Mouse (Mus musculus) ES-Bruce4 (cell line): ENCODE results near the gene Camk2d.

Source experiments
- EP300 ChIP-seq: IDR thresholded peaks from 2 replicates; pipeline ENCODE4 v1.6.1; 2011; ENCODE audit warnings: low read depth, low read length; ENCODE audit not compliant: insufficient read depth
- POLR2A ChIP-seq: IDR thresholded peaks from one replicate; pipeline ENCODE4 v1.8.1; 2011; ENCODE audit warnings: low read length; ENCODE audit not compliant: insufficient read depth

DNA sequence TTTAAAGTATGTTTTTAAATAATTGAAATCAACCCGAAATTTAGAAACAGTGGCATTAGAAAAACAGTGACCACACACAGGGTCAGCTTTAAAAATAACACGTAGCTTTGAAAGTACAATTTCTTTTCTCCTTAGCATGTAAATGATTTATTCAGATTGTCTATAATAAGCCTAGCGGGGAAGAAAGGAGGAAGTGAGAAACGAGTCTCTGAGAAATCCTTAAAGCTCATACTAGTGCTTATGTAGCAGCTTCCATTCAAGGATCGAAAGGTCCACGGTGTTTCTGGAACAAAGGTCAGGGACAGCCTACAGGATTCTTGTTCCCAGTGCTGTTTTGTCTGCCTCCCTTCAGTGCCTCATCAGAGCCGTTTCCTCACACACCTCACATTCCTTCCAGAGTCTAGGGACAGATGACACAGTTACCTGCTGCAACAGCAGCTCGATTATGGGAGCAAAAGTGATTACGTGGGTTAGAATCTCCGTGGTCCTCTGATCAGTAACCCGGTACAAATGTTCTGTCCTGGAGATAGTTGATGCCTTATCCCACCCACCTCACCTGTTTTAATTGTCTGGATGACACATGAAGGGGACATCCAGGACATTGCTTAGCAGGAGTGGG lies 17.5 kb downstream of the Camk2d start:
- TF ChIP-seq EP300 (no peak), POLR2A (no peak)
